Mouse (Mus musculus) neural tube, embryonic 11.5 days (tissue): Measurements from ENCODE around the gene Eif3l. TPM values are rescaled to one million over a fixed set of nuclear protein-coding genes. Genes with fewer than 3 reads are reported as not detected.

ENCODE experiments used
- ATAC-seq: fragments of 200-750 bp; cut with Nextera tagmentation; 2 replicates; pipeline ENCODE4 v1.8.0; 2017; ENCODE audit warnings: moderate number of reproducible peaks, mild to moderate bottlenecking, moderate TSS enrichment, moderate library complexity; ENCODE audit not compliant: insufficient read depth, low FRiP score, low TSS enrichment
- DNase-seq: peaks from one replicate; pipeline ENCODE4 v3.0.0-alpha.2; 2015; ENCODE audit warnings: low spot score
- H3K27ac ChIP-seq: fragments of 300-500 bp; sonication (generic); 2 replicates; pipeline ENCODE4 v1.5.1; 2014; ENCODE audit warnings: low read depth, mild to moderate bottlenecking, low read length
- H3K27me3 ChIP-seq: fragments of 300-500 bp; sonication (generic); 2 replicates; pipeline ENCODE4 v1.6.1; 2014; ENCODE audit warnings: mild to moderate bottlenecking, low read length, mixed read lengths; ENCODE audit not compliant: control insufficient read depth, insufficient read depth
- H3K36me3 ChIP-seq: fragments of 300-500 bp; sonication (generic); 2 replicates; pipeline ENCODE4 v1.6.1; 2014; ENCODE audit warnings: mild to moderate bottlenecking, low read length, moderate library complexity, mixed read lengths; ENCODE audit not compliant: control insufficient read depth, insufficient read depth
- H3K4me1 ChIP-seq: fragments of 300-500 bp; sonication (generic); 2 replicates; pipeline ENCODE4 v1.6.1; 2014; ENCODE audit warnings: low read length, mixed read lengths; ENCODE audit not compliant: control insufficient read depth, insufficient read depth
- H3K4me2 ChIP-seq: fragments of 300-500 bp; sonication (generic); 2 replicates; pipeline ENCODE4 v1.6.1; 2014; ENCODE audit warnings: low read depth, mild to moderate bottlenecking, moderate library complexity
- H3K4me3 ChIP-seq: fragments of 300-500 bp; sonication (generic); 2 replicates; pipeline ENCODE4 v1.5.1; 2014; ENCODE audit warnings: low read depth, low read length
- H3K9ac ChIP-seq: fragments of 300-500 bp; sonication (generic); 2 replicates; pipeline ENCODE4 v1.6.1; 2014; ENCODE audit warnings: mild to moderate bottlenecking, low read length
- H3K9me3 ChIP-seq: fragments of 300-500 bp; sonication (generic); 2 replicates; pipeline ENCODE4 v1.6.1; 2016; ENCODE audit warnings: low read length; ENCODE audit not compliant: control insufficient read depth
- WGBS: fragments of 180-500 bp; shearing (Covaris S2); extraction: QIAGEN DNeasy Blood & Tissue Kit; methylation state at CpG from one replicate; pipeline ENCODE4 v1.1.7; 2014; 5-methylcytosine and 5-hydroxymethylcytosine counted together
- polyA plus RNA-seq: library from polyadenylated mRNA; unstranded; fragments of >200 nt; fragmentation: Nextera tagmentation; extraction: Ambion mirVana; gene quantifications from 2 replicates; pipeline ENCODE4 v1.2.1, GENCODE M21; 2014

The Eif3l gene
- polyA plus RNA-seq, 1 experiment from 2014 or later, result 259 TPM

- H3K36me3 ChIP-seq, result no peaks in the 10 kb centered on the region
- H3K9ac ChIP-seq, result peak overlapping the region; percentile 52
- H3K4me1 ChIP-seq, result peaks cover 17% of the 10 kb centered on the region
- under 1% methylated on average over 76 of the region's 105 CpGs for WGBS
- H3K4me2 ChIP-seq, result peak overlapping the region; percentile 83
- no peak overlapping the region for H3K27ac ChIP-seq
- peak overlapping the region; percentile 47 for H3K4me3 ChIP-seq
- DNase-seq, result peak; percentile 42
- no peaks in the 10 kb centered on the region for H3K9me3 ChIP-seq
- peaks cover 33% of the 10 kb centered on the region for H3K27me3 ChIP-seq
- ATAC-seq, result no peak
Measured at GRCm38 (mm10) chr15:79042721-79043491, 32.1 kb upstream of the Eif3l start.

GRCm38 (mm10) chr15:79044837-79045236, 30.1 kb upstream of the Eif3l start:
- peak; percentile 88 for ATAC-seq
- WGBS, result 0% methylated on average over 4 of the region's 4 CpGs
- Histone ChIP-seq H3K4me1 (peaks cover 13% of the 10 kb centered on the region), H3K4me2 (no peak overlapping the region), H3K9ac (no peak overlapping the region), H3K9me3 (no peaks in the 10 kb centered on the region), H3K27me3 (peaks cover 33% of the 10 kb centered on the region), H3K36me3 (no peaks in the 10 kb centered on the region), H3K4me3 (no peak overlapping the region), H3K27ac (no peak overlapping the region)
- DNase-seq, result peak; percentile 56

- Histone ChIP-seq H3K36me3 (no peaks in the 10 kb centered on the region; the same call in 1 of the 2 replicates), H3K4me3 (no peak overlapping the region), H3K27ac (no peak overlapping the region), H3K9ac (no peak overlapping the region), H3K9me3 (no peaks in the 10 kb centered on the region), H3K4me2 (no peak overlapping the region), H3K27me3 (peaks cover 7% of the 10 kb centered on the region), H3K4me1 (peaks cover 11% of the 10 kb centered on the region; the same call in 1 of the 2 replicates)
- WGBS, result 60% methylated on average over 4 of the region's 4 CpGs
- ATAC-seq (no peak), DNase-seq (no peak)
Measured at GRCm38 (mm10) chr15:79048186-79048585, 26.8 kb upstream of the Eif3l start.

GRCm38 (mm10) chr15:79050160-79050845, 24.7 kb upstream of the Eif3l start:
- H3K27ac ChIP-seq, result no peak overlapping the region
- H3K36me3 ChIP-seq, result peaks cover 13% of the 10 kb centered on the region
- H3K9ac ChIP-seq, result no peak overlapping the region; the same call in 1 of the 2 replicates
- H3K4me2 ChIP-seq, result no peak overlapping the region
- H3K4me1 ChIP-seq, result peaks cover 3% of the 10 kb centered on the region; the same call in 1 of the 2 replicates
- H3K4me3 ChIP-seq, result no peak overlapping the region
- DNase-seq (no peak), ATAC-seq (0 out of 2 replicates have a peak, but pooled peaks have one; percentile 48)
- 56% methylated on average over 9 of the region's 9 CpGs for WGBS
- no peaks in the 10 kb centered on the region for H3K27me3 ChIP-seq
- no peaks in the 10 kb centered on the region for H3K9me3 ChIP-seq

- H3K27ac ChIP-seq, result no peak overlapping the region
- H3K36me3 ChIP-seq, result peaks cover 16% of the 10 kb centered on the region
- peaks cover 3% of the 10 kb centered on the region; the same call in 1 of the 2 replicates for H3K4me1 ChIP-seq
- no peak for ATAC-seq
- WGBS, result 84% methylated on average over 2 of the region's 2 CpGs
- no peak overlapping the region for H3K9ac ChIP-seq
- no peak overlapping the region for H3K4me3 ChIP-seq
- H3K27me3 ChIP-seq, result no peaks in the 10 kb centered on the region
- H3K4me2 ChIP-seq, result no peak overlapping the region
- DNase-seq, result no peak
- H3K9me3 ChIP-seq, result no peaks in the 10 kb centered on the region
Measured at GRCm38 (mm10) chr15:79050964-79051363, 24.0 kb upstream of the Eif3l start.

GRCm38 (mm10) chr15:79051461-79052360, 23.3 kb upstream of the Eif3l start:
- DNase-seq (no peak), ATAC-seq (no peak)
- WGBS, result 77% methylated on average over 13 of the region's 13 CpGs
- H3K4me2 ChIP-seq, result no peak overlapping the region
- no peak overlapping the region for H3K27ac ChIP-seq
- H3K36me3 ChIP-seq, result peaks cover 16% of the 10 kb centered on the region
- H3K4me1 ChIP-seq, result peaks cover 3% of the 10 kb centered on the region; the same call in 1 of the 2 replicates
- H3K27me3 ChIP-seq, result no peaks in the 10 kb centered on the region
- H3K9me3 ChIP-seq, result no peaks in the 10 kb centered on the region
- H3K4me3 ChIP-seq, result no peak overlapping the region
- H3K9ac ChIP-seq, result no peak overlapping the region

- H3K9me3 ChIP-seq, result no peaks in the 10 kb centered on the region
- no peak for DNase-seq
- no peak overlapping the region for H3K27ac ChIP-seq
- H3K9ac ChIP-seq, result no peak overlapping the region
- no peak overlapping the region for H3K4me2 ChIP-seq
- no peak for ATAC-seq
- WGBS, result 77% methylated on average over 2 of the region's 2 CpGs
- no peak overlapping the region for H3K4me3 ChIP-seq
- peaks cover 16% of the 10 kb centered on the region for H3K36me3 ChIP-seq
- H3K4me1 ChIP-seq, result peaks cover 3% of the 10 kb centered on the region; the same call in 1 of the 2 replicates
- H3K27me3 ChIP-seq, result no peaks in the 10 kb centered on the region
Measured at GRCm38 (mm10) chr15:79052366-79052765, 22.6 kb upstream of the Eif3l start.

GRCm38 (mm10) chr15:79056601-79057000, 18.4 kb upstream of the Eif3l start:
- Histone ChIP-seq H3K27ac (no peak overlapping the region), H3K27me3 (no peaks in the 10 kb centered on the region), H3K9ac (no peak overlapping the region), H3K4me2 (no peak overlapping the region), H3K36me3 (peaks cover 20% of the 10 kb centered on the region), H3K4me3 (no peak overlapping the region), H3K4me1 (no peaks in the 10 kb centered on the region), H3K9me3 (no peaks in the 10 kb centered on the region)
- no peak for DNase-seq
- WGBS, result 90% methylated on average over 7 of the region's 7 CpGs
- no peak for ATAC-seq
